Mouse (Mus musculus): ENCODE data around the gene Atxn10.

DNA sequence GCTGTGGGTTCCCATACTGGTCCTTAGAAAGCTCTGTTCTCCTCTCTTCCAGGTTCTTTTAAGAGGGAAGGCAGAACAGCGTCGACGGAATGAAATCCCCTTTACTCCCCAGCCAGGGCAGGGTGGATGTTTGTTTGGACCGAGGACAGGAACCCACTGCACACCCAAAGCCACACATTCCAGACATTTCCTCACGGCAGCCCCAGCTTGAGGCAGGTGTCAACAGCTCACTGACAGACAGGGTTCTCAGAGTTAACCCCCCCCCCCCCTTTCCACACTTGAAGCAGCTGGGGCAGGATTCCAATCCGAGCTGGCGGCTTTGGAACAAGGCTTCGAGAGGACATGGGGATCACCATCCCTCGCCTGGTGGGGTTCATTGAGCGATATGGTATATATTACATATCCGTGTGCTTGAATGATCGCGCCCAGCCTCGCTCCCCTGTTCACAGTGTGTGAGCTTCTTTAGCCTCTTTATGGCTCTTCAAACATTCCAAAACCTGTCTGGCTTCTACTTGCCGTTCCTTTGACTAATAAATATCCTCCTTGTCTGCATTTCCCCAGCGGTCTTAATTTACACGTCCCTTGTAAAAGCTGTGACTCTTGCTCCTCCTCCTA, 37.8 kb upstream of the Atxn10 start:
- TF ChIP-seq CTCF (IDR thresholded peaks at IDR 0.05; ENCODE audit: borderline replicate concordance, insufficient read depth, low read length) (no peak), POLR2A (IDR thresholded peaks at IDR 0.05; ENCODE audit: low read depth, low read length) (no peak)

All from embryonic fibroblast, embryonic 13.5 days (primary cell).